Mouse (Mus musculus) olfactory bulb, adult 2 months (tissue): ENCODE results near the gene Defb36.

Experiments
- CTCF ChIP-seq: fragments of 200-500 bp; IDR thresholded peaks from 2 replicates; pipeline ENCODE4 v1.5.1; 2012; ENCODE audit warnings: low read depth, mild to moderate bottlenecking, low read length, moderate library complexity; ENCODE audit not compliant: insufficient read depth
- POLR2A ChIP-seq: fragments of 200-500 bp; IDR thresholded peaks from 2 replicates; pipeline ENCODE4 v1.6.1; 2012; ENCODE audit warnings: mild to moderate bottlenecking, low read depth, low read length, moderate library complexity; ENCODE audit not compliant: insufficient read depth

DNA sequence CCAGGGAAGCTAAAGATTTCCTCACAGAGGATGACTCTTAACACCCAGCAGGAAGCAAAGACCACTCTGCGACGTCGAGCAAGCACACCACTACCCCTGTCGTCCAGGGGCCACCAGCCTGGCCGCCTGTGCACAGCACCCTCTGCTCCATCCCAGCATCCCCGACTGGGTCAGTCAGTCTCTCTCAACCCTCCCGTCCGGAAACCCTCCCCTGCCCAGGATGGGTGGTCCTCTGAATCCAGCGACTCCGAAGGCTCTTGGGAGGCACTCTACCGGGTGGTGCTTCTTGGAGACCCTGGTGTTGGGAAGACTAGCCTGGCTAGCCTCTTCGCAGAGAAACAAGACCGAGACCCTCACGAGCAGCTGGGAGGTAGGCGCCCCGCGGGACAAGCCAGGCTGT, 23.9 kb downstream of the Defb36 start:
- no peak for TF ChIP-seq CTCF
- no peak for TF ChIP-seq POLR2A
